Comparison of ENCODE assay signal across 8 mouse cellular contexts in genomic region chr17:47611661-47611982, GRCm38 (mm10). TPM values are rescaled to one million over a fixed set of nuclear protein-coding genes. Genes with fewer than 3 reads are reported as not detected.
A peak's percentile ranks its signal among the peaks of the same experiment; 100 is the strongest.
DNase-seq lines count a peak whose midpoint lies in the region; ATAC-seq and TF ChIP-seq lines count a peak whose summit lies in the region.

No protein-coding gene starts in this region.

- H3K36me3 ChIP-seq in heart, embryonic 14.5 days (ENCODE audit: control insufficient read depth, insufficient read depth, low read length), result peaks cover 64% of the 10 kb centered on the region
- H3K36me3 ChIP-seq in G1E (replicated peaks), result peaks cover 76% of the 10 kb centered on the region
- H3K36me3 ChIP-seq in hindbrain, embryonic 11.5 days (ENCODE audit: control insufficient read depth, insufficient read depth, low read length), result no peaks in the 10 kb centered on the region
- peaks cover 64% of the 10 kb centered on the region for H3K36me3 ChIP-seq in megakaryocyte, embryonic 14.5 days (replicated peaks; ENCODE audit: low read length)

- no peaks in the 10 kb centered on the region for H3K27me3 ChIP-seq in heart, embryonic 14.5 days (ENCODE audit: control insufficient read depth, insufficient read depth, low read length)
- H3K27me3 ChIP-seq in G1E (ENCODE audit: insufficient read depth, low read length), result no peaks in the 10 kb centered on the region
- H3K27me3 ChIP-seq in hindbrain, embryonic 11.5 days (ENCODE audit: control insufficient read depth, insufficient read depth, low read length), result no peaks in the 10 kb centered on the region
- no peaks in the 10 kb centered on the region for H3K27me3 ChIP-seq in megakaryocyte, embryonic 14.5 days (replicated peaks)

- H3K9ac ChIP-seq in heart, embryonic 14.5 days (ENCODE audit: low read length), result peak overlapping the region; percentile 85
- peak overlapping the region; percentile 59 for H3K9ac ChIP-seq in hindbrain, embryonic 11.5 days (ENCODE audit: low read depth, low read length)

- DNase-seq in heart, postnatal 4 days, result no peak
- no peak for DNase-seq in G1E (ENCODE audit: low spot score)
- no peak for DNase-seq in hindbrain, embryonic 11.5 days (ENCODE audit: low spot score)
- DNase-seq in ovary, postnatal 10 days (ENCODE audit: low spot score), result no peak
- DNase-seq in layer of hippocampus, postnatal 25 days (ENCODE audit: extremely low spot score in 1 of 2, low spot score in 1 of 2), result no peak
- no peak for DNase-seq in spleen, postnatal 14 days (ENCODE audit: low spot score in 2 of 2)

- H3K9me3 ChIP-seq in heart, embryonic 14.5 days (ENCODE audit: control insufficient read depth, low read length), result no peaks in the 10 kb centered on the region
- no peaks in the 10 kb centered on the region for H3K9me3 ChIP-seq in G1E (replicated peaks)
- no peaks in the 10 kb centered on the region for H3K9me3 ChIP-seq in hindbrain, embryonic 11.5 days (ENCODE audit: control insufficient read depth, low read length)
- H3K9me3 ChIP-seq in megakaryocyte, embryonic 14.5 days, result no peaks in the 10 kb centered on the region

- peak overlapping the region; percentile 24 to 80; a peak in 3 of 4 replicates for H3K27ac ChIP-seq in heart, embryonic 14.5 days (replicated peaks in 1 of 2; ENCODE audit: control insufficient read depth in 1 of 2, insufficient read depth in 1 of 2, low read depth in 2 of 2, low read length in 2 of 2)
- H3K27ac ChIP-seq in hindbrain, embryonic 11.5 days (ENCODE audit: low read depth, low read length), result no peak overlapping the region

- no peak for TF ChIP-seq CTCF in G1E (IDR thresholded peaks at IDR 0.05; ENCODE audit: low read depth, low read length)

- peak overlapping the region; percentile 90 for H3K4me2 ChIP-seq in heart, embryonic 14.5 days (ENCODE audit: low read length)
- peak overlapping the region; percentile 80 for H3K4me2 ChIP-seq in hindbrain, embryonic 11.5 days (replicated peaks; ENCODE audit: low read depth, low read length)

- ATAC-seq in heart, embryonic 14.5 days (ENCODE audit: insufficient number of reproducible peaks, insufficient read depth, low FRiP score, low read depth), result no peak
- ATAC-seq in G1E (ENCODE audit: extremely low read depth, insufficient number of reproducible peaks, low FRiP score, poor library complexity, severe bottlenecking), result no peak
- no peak for ATAC-seq in hindbrain, embryonic 11.5 days (ENCODE audit: low FRiP score)

- peaks cover 6 to 23% of the 10 kb centered on the region in 2 experiments; a peak in 3 of 4 replicates for H3K4me1 ChIP-seq in heart, embryonic 14.5 days (ENCODE audit: control insufficient read depth in 2 of 2, insufficient read depth in 2 of 2, low read length in 2 of 2)
- H3K4me1 ChIP-seq in G1E (ENCODE audit: insufficient read depth, low read depth, low read length), result peaks cover 68% of the 10 kb centered on the region
- H3K4me1 ChIP-seq in hindbrain, embryonic 11.5 days (replicated peaks; ENCODE audit: control insufficient read depth, insufficient read depth, low read length), result no peaks in the 10 kb centered on the region
- H3K4me1 ChIP-seq in megakaryocyte, embryonic 14.5 days, result peaks cover 75% of the 10 kb centered on the region

- peak overlapping the region; percentile 74 to 91 for H3K4me3 ChIP-seq in heart, embryonic 14.5 days (ENCODE audit: control insufficient read depth in 1 of 2, insufficient read depth in 1 of 2, low read depth in 1 of 2, low read length in 2 of 2)
- H3K4me3 ChIP-seq in G1E (ENCODE audit: low read depth, low read length), result peak overlapping the region; percentile 85
- H3K4me3 ChIP-seq in hindbrain, embryonic 11.5 days (ENCODE audit: low read depth, low read length), result peak overlapping the region; percentile 66
- peak overlapping the region; percentile 97 for H3K4me3 ChIP-seq in megakaryocyte, embryonic 14.5 days (replicated peaks)

- under 1% methylated on average over 13 of the region's 13 CpGs for WGBS in heart, embryonic 14.5 days
- under 1% methylated on average over 13 of the region's 13 CpGs for WGBS in hindbrain, embryonic 11.5 days

RNA-seq across cellular contexts. Expression of gene Gm20517, which starts 0.2 kb away (rescaled TPM):
- polyA plus RNA-seq in heart, embryonic 14.5 days (2014; fragmentation: Nextera tagmentation; extraction: Ambion mirVana), result 1.7 and 2.2 TPM in 2 replicates
- 1 to 10 TPM; 3.9 to 4.4 TPM for total RNA-seq in heart, postnatal 4 days (2021)
- 2.7 and 9.6 TPM in 2 replicates for total RNA-seq in G1E (2014; fragmentation: Nextera tagmentation)
- 1.2 and 2.0 TPM in 2 replicates for total RNA-seq in G1E (2017)
- polyA plus RNA-seq in G1E (2012), result 0.05 TPM in 1 of 2 replicates, not detected in the other
- polyA plus RNA-seq in hindbrain, embryonic 11.5 days (2014; fragmentation: Nextera tagmentation; extraction: Ambion mirVana), result 1.3 and 1.7 TPM in 2 replicates
- 0.29 and 0.81 TPM in 2 replicates for polyA plus RNA-seq in megakaryocyte, embryonic 14.5 days (2012; ENCODE audit: insufficient read depth, low replicate concordance)
- total RNA-seq in layer of hippocampus, postnatal 25 days (2021), result 1 to 10 TPM; 5.2 to 5.5 TPM

RNA-seq across cellular contexts. Expression of gene Med20, which starts 0.2 kb away (rescaled TPM):
- polyA plus RNA-seq in heart, embryonic 14.5 days (2014; fragmentation: Nextera tagmentation; extraction: Ambion mirVana), result 28.6 and 30.9 TPM in 2 replicates
- total RNA-seq in heart, postnatal 4 days (2021), result 10 to 100 TPM; 20.3 to 20.7 TPM
- 36.4 and 38.8 TPM in 2 replicates for total RNA-seq in G1E (2014; fragmentation: Nextera tagmentation)
- 59.8 and 60.8 TPM in 2 replicates for total RNA-seq in G1E (2017)
- polyA plus RNA-seq in G1E (2012), result 6.0 and 9.9 TPM in 2 replicates
- polyA plus RNA-seq in hindbrain, embryonic 11.5 days (2014; fragmentation: Nextera tagmentation; extraction: Ambion mirVana), result 44.6 and 44.8 TPM in 2 replicates
- 2.3 TPM in 1 of 2 replicates, not detected in the other for polyA plus RNA-seq in megakaryocyte, embryonic 14.5 days (2012; ENCODE audit: insufficient read depth, low replicate concordance)
- total RNA-seq in layer of hippocampus, postnatal 25 days (2021), result 10 to 100 TPM; 28.7 to 29.8 TPM

RNA-seq across cellular contexts. Expression of gene Bysl, which starts 0.3 kb away (rescaled TPM):
- polyA plus RNA-seq in heart, embryonic 14.5 days (2014; fragmentation: Nextera tagmentation; extraction: Ambion mirVana), result 18.3 and 18.7 TPM in 2 replicates
- 10 to 100 TPM; 21.7 to 22.2 TPM for total RNA-seq in heart, postnatal 4 days (2021)
- 8.1 and 11.8 TPM in 2 replicates for total RNA-seq in G1E (2014; fragmentation: Nextera tagmentation)
- 11.3 and 11.9 TPM in 2 replicates for total RNA-seq in G1E (2017)
- polyA plus RNA-seq in G1E (2012), result 35.2 and 44.0 TPM in 2 replicates
- polyA plus RNA-seq in hindbrain, embryonic 11.5 days (2014; fragmentation: Nextera tagmentation; extraction: Ambion mirVana), result 30.8 and 31.0 TPM in 2 replicates
- 7.8 and 17.7 TPM in 2 replicates for polyA plus RNA-seq in megakaryocyte, embryonic 14.5 days (2012; ENCODE audit: insufficient read depth, low replicate concordance)
- 10 to 100 TPM; 18.4 to 19.1 TPM for total RNA-seq in layer of hippocampus, postnatal 25 days (2021)

RNA-seq across cellular contexts. Expression of gene Usp49, which starts 18.9 kb away (rescaled TPM):
- polyA plus RNA-seq in heart, embryonic 14.5 days (2014; fragmentation: Nextera tagmentation; extraction: Ambion mirVana), result 3.0 and 3.2 TPM in 2 replicates
- 1 to 10 TPM; 7.3 to 9.7 TPM for total RNA-seq in heart, postnatal 4 days (2021)
- total RNA-seq in G1E (2014; fragmentation: Nextera tagmentation) (16.0 and 41.7 TPM in 2 replicates), G1E (2017) (5.3 and 6.0 TPM in 2 replicates)
- 15.6 and 16.4 TPM in 2 replicates for polyA plus RNA-seq in G1E (2012)
- polyA plus RNA-seq in hindbrain, embryonic 11.5 days (2014; fragmentation: Nextera tagmentation; extraction: Ambion mirVana), result 8.7 and 9.1 TPM in 2 replicates
- 1.2 and 3.7 TPM in 2 replicates for polyA plus RNA-seq in megakaryocyte, embryonic 14.5 days (2012; ENCODE audit: insufficient read depth, low replicate concordance)
- total RNA-seq in layer of hippocampus, postnatal 25 days (2021), result 10 to 100 TPM in 1 of 2 experiments, 1 to 10 TPM in 1; 9.7 to 14.7 TPM
